Mouse (Mus musculus) MEL (cell line): Measurements from ENCODE around the gene Pcsk5. TPM values are rescaled to one million over a fixed set of nuclear protein-coding genes. Genes with fewer than 3 reads are reported as not detected.

Experiments
- DNase-seq: peaks from one replicate; pipeline ENCODE4 v3.0.0; 2011; ENCODE audit warnings: low read depth, low spot score
- H3K27ac ChIP-seq: 2 replicates; pipeline ENCODE4 v1.5.1; 2012; ENCODE audit warnings: low read depth, mild to moderate bottlenecking, control low read depth, low read length, moderate library complexity; ENCODE audit not compliant: control insufficient read depth
- H3K27me3 ChIP-seq, 2 experiments: fragments of 150-350 bp in 1 of 2; sonication (generic) in 1 of 2; 2 replicates each; pipeline ENCODE4 v1.6.1; 2012; ENCODE audit warnings: low read length in 2 of 2, mild to moderate bottlenecking in 2 of 2, improper control_type of control experiment in 1 of 2, moderate library complexity in 1 of 2; ENCODE audit not compliant: insufficient read depth in 2 of 2, control insufficient read depth in 1 of 2
- H3K36me3 ChIP-seq, 2 experiments: 2 replicates each; pipeline ENCODE4 v1.6.1; 2012 to 2014; ENCODE audit warnings: low read length in 2 of 2, improper control_type of control experiment in 1 of 2, inconsistent platforms in 1 of 2, mild to moderate bottlenecking in 1 of 2; ENCODE audit not compliant: insufficient read depth in 2 of 2, control insufficient read depth in 1 of 2
- H3K4me1 ChIP-seq, 2 experiments: fragments of 150-350 bp in 1 of 2; sonication (generic) in 1 of 2; 2 replicates each; pipeline ENCODE4 v1.6.1; 2012; ENCODE audit warnings: low read length in 2 of 2, improper control_type of control experiment in 1 of 2, mild to moderate bottlenecking in 1 of 2; ENCODE audit not compliant: insufficient read depth in 2 of 2, control insufficient read depth in 1 of 2
- H3K4me3 ChIP-seq, 2 experiments: fragments of 150-350 bp in 1 of 2; sonication (generic) in 1 of 2; 2 replicates each; pipeline ENCODE4 v1.5.1; 2012; ENCODE audit warnings: low read depth in 2 of 2, low read length in 2 of 2, mild to moderate bottlenecking in 2 of 2, moderate library complexity in 2 of 2, control low read depth in 1 of 2, improper control_type of control experiment in 1 of 2; ENCODE audit not compliant: control insufficient read depth in 1 of 2, insufficient read depth in 1 of 2
- H3K79me2 ChIP-seq: 2 replicates; pipeline ENCODE4 v1.6.1; 2012; ENCODE audit warnings: mild to moderate bottlenecking, low read length, moderate library complexity; ENCODE audit not compliant: control insufficient read depth, poor library complexity, insufficient read depth
- H3K9ac ChIP-seq: 2 replicates; pipeline ENCODE4 v1.6.1; 2012; ENCODE audit warnings: low read depth, mild to moderate bottlenecking, control low read depth, low read length, moderate library complexity; ENCODE audit not compliant: control insufficient read depth, poor library complexity, severe bottlenecking
- H3K9me3 ChIP-seq: fragments of 150-350 bp; sonication (generic); replicated peaks from 2 replicates; pipeline ENCODE4 v1.6.1; 2012; ENCODE audit warnings: mild to moderate bottlenecking, low read length, improper control_type of control experiment, moderate library complexity; ENCODE audit not compliant: insufficient read depth
- BHLHE40 ChIP-seq: IDR thresholded peaks from 2 replicates; pipeline ENCODE4 v1.6.1; 2012; ENCODE audit warnings: low read depth, mild to moderate bottlenecking, inconsistent platforms, low read length, improper control_type of control experiment, borderline replicate concordance
- CHD1 ChIP-seq: IDR thresholded peaks from 2 replicates; pipeline ENCODE4 v1.6.1; 2012; ENCODE audit warnings: low read depth, mild to moderate bottlenecking, inconsistent platforms, low read length, improper control_type of control experiment
- EP300 ChIP-seq, 2 experiments: IDR thresholded peaks; 2 replicates each; pipeline ENCODE4 v1.6.1; 2011; ENCODE audit warnings: improper control_type of control experiment in 2 of 2, low read length in 2 of 2, low read depth in 1 of 2, mild to moderate bottlenecking in 1 of 2
- GABPA ChIP-seq: IDR thresholded peaks from 2 replicates; pipeline ENCODE4 v1.6.1; 2012; ENCODE audit warnings: low read depth, mild to moderate bottlenecking, inconsistent platforms, low read length, improper control_type of control experiment, moderate library complexity
- GATA1 ChIP-seq: IDR thresholded peaks from 2 replicates; pipeline ENCODE4 v1.6.1; 2011; ENCODE audit warnings: low read depth, low read length, improper control_type of control experiment
- JUND ChIP-seq: IDR thresholded peaks from 2 replicates; pipeline ENCODE4 v1.6.1; 2011; ENCODE audit warnings: low read depth, mild to moderate bottlenecking, improper control_type of control experiment, low read length
- KAT2A ChIP-seq: conservative IDR thresholded peaks from 2 replicates; pipeline ENCODE4 v1.6.1; 2012; ENCODE audit warnings: low read depth, low read length, improper control_type of control experiment, inconsistent platforms
- MAX ChIP-seq: IDR thresholded peaks from 2 replicates; pipeline ENCODE4 v1.6.1; 2011; ENCODE audit warnings: low read length, improper control_type of control experiment
- MEF2A ChIP-seq: IDR thresholded peaks from 2 replicates; pipeline ENCODE4 v1.6.1; 2014; ENCODE audit warnings: low read depth, mild to moderate bottlenecking, inconsistent platforms, low read length, improper control_type of control experiment; ENCODE audit not compliant: poor library complexity, insufficient replicate concordance, severe bottlenecking; ENCODE audit errors: extremely low read depth
- MXI1 ChIP-seq: IDR thresholded peaks from 2 replicates; pipeline ENCODE4 v1.6.1; 2011; ENCODE audit warnings: mild to moderate bottlenecking, low read depth, low read length, improper control_type of control experiment
- MYC ChIP-seq: IDR thresholded peaks from 2 replicates; pipeline ENCODE4 v1.6.1; 2011; ENCODE audit warnings: low read depth, mild to moderate bottlenecking, low read length, improper control_type of control experiment, moderate library complexity
- NRF1 ChIP-seq: IDR thresholded peaks from 2 replicates; pipeline ENCODE4 v1.6.1; 2014; ENCODE audit warnings: low read depth, mild to moderate bottlenecking, inconsistent platforms, low read length, improper control_type of control experiment, moderate library complexity; ENCODE audit not compliant: poor library complexity, insufficient read depth, severe bottlenecking
- POLR2A ChIP-seq, 2 experiments: IDR thresholded peaks; 2 replicates each; pipeline ENCODE4 v1.6.1; 2011 to 2012; ENCODE audit warnings: low read length in 2 of 2, mild to moderate bottlenecking in 2 of 2, control low read depth in 1 of 2, improper control_type of control experiment in 1 of 2, low read depth in 1 of 2, moderate library complexity in 1 of 2; ENCODE audit not compliant: control insufficient read depth in 1 of 2, insufficient read depth in 1 of 2, poor library complexity in 1 of 2
- POLR2AphosphoS2 ChIP-seq: IDR thresholded peaks from 2 replicates; pipeline ENCODE4 v1.6.1; 2011; ENCODE audit warnings: low read length, improper control_type of control experiment
- POLR2AphosphoS5 ChIP-seq: IDR thresholded peaks from 2 replicates; pipeline ENCODE4 v1.6.1; 2012; ENCODE audit warnings: low read depth, borderline replicate concordance, mild to moderate bottlenecking, inconsistent platforms, low read length, moderate library complexity, mixed read lengths
- RAD21 ChIP-seq: IDR thresholded peaks from 2 replicates; pipeline ENCODE4 v1.6.1; 2011; ENCODE audit warnings: mild to moderate bottlenecking, low read depth, low read length, improper control_type of control experiment
- RCOR1 ChIP-seq: IDR thresholded peaks from 2 replicates; pipeline ENCODE4 v1.6.1; 2012; ENCODE audit warnings: low read depth, mild to moderate bottlenecking, inconsistent platforms, low read length, improper control_type of control experiment
- SIN3A ChIP-seq: IDR thresholded peaks from 2 replicates; pipeline ENCODE4 v1.6.1; 2012; ENCODE audit warnings: low read length, improper control_type of control experiment, inconsistent platforms
- TBP ChIP-seq: IDR thresholded peaks from 2 replicates; pipeline ENCODE4 v1.8.0; 2011; ENCODE audit warnings: low read depth, low read length, improper control_type of control experiment
- USF1 ChIP-seq: IDR thresholded peaks from 2 replicates; pipeline ENCODE4 v1.6.1; 2014; ENCODE audit warnings: low read depth, mild to moderate bottlenecking, inconsistent platforms, low read length, improper control_type of control experiment, moderate library complexity
- USF2 ChIP-seq, 2 experiments: IDR thresholded peaks; 2 replicates each; pipeline ENCODE4 v1.6.1; 2011 to 2012; ENCODE audit warnings: improper control_type of control experiment in 2 of 2, low read length in 2 of 2, borderline replicate concordance in 1 of 2, inconsistent platforms in 1 of 2, low read depth in 1 of 2, mild to moderate bottlenecking in 1 of 2; ENCODE audit not compliant: insufficient read depth in 1 of 2
- ZC3H11A ChIP-seq: IDR thresholded peaks from 2 replicates; pipeline ENCODE4 v1.6.1; 2012; ENCODE audit warnings: low read depth, mild to moderate bottlenecking, inconsistent platforms, low read length, improper control_type of control experiment
- polyA plus RNA-seq, 2 experiments: library from polyadenylated mRNA; stranded (reverse) in 1 of 2; unstranded in 1 of 2; fragments of >175 nt in 1 of 2; fragments of >200 nt in 1 of 2; gene quantifications; 2 replicates each; pipeline versions ENCODE4 v1.2.1 to v1.2.4; 2012; ENCODE audit warnings: low replicate concordance in 2 of 2, low read depth in 1 of 2; ENCODE audit not compliant: insufficient read length in 2 of 2, insufficient read depth in 1 of 2, missing spikeins in 1 of 2
- total RNA-seq: library from RNA; depleted of rRNA; stranded (reverse); fragments of 300-350 nt; gene quantifications from 2 replicates; pipeline ENCODE4 v1.2.3, GENCODE M21; 2012

Gene Pcsk5
- total and polyA plus RNA-seq, 3 experiments, result not detected

DNA sequence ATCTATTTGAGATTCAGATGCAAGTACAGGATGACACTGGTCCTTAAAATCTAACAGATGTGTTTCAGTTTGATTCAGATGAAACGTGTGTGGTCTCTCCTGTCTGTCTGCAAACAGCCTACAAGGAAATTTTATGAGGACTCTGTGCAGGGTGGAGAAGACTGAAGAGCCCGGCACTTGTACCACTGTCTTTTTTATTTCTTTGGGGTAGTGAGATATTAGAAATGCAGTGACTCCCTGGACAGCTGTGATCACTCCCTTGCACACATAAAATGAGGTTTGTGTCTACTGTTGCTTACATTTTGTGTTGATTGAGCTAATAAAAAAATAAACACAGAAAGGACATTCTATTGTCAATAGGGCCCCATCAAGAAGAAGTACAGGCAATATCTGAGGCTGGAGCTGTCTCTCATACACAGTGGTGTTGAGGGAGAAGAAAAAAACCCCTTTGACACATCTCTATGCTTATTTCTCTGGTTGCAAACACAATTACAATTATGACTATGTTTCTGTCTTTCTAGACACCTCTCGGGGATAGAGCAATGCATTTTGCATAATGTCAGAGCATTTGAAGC lies 29.0 kb upstream of the Pcsk5 start:
- Histone ChIP-seq H3K4me3 (no peak overlapping the region), H3K79me2 (no peaks in the 10 kb centered on the region), H3K9me3 (no peaks in the 10 kb centered on the region), H3K4me1 (no peaks in the 10 kb centered on the region), H3K27me3 (no peaks in the 10 kb centered on the region), H3K36me3 (no peaks in the 10 kb centered on the region), H3K27ac (no peak overlapping the region), H3K9ac (no peak overlapping the region)
- TF ChIP-seq RCOR1, result no peak
- no peak for TF ChIP-seq POLR2AphosphoS5
- TF ChIP-seq TBP, result no peak
- TF ChIP-seq GABPA, result no peak
- TF ChIP-seq KAT2A, result no peak
- TF ChIP-seq MAX, result no peak
- TF ChIP-seq USF2 (IDR thresholded peaks at IDR 0.05; ENCODE audit: borderline replicate concordance in 1 of 2, insufficient read depth in 1 of 2, low read depth in 1 of 2, low read length in 2 of 2), result no peak
- no peak for TF ChIP-seq SIN3A
- TF ChIP-seq USF1, result no peak
- TF ChIP-seq RAD21, result no peak
- no peak for TF ChIP-seq GATA1
- no peak for TF ChIP-seq MYC
- no peak for TF ChIP-seq POLR2A (IDR thresholded peaks at IDR 0.05; ENCODE audit: control insufficient read depth in 1 of 2, insufficient read depth in 1 of 2, low read depth in 1 of 2, low read length in 2 of 2, poor library complexity in 1 of 2)
- no peak for TF ChIP-seq POLR2AphosphoS2
- no peak for TF ChIP-seq BHLHE40
- TF ChIP-seq JUND, result no peak
- no peak for DNase-seq

DNA sequence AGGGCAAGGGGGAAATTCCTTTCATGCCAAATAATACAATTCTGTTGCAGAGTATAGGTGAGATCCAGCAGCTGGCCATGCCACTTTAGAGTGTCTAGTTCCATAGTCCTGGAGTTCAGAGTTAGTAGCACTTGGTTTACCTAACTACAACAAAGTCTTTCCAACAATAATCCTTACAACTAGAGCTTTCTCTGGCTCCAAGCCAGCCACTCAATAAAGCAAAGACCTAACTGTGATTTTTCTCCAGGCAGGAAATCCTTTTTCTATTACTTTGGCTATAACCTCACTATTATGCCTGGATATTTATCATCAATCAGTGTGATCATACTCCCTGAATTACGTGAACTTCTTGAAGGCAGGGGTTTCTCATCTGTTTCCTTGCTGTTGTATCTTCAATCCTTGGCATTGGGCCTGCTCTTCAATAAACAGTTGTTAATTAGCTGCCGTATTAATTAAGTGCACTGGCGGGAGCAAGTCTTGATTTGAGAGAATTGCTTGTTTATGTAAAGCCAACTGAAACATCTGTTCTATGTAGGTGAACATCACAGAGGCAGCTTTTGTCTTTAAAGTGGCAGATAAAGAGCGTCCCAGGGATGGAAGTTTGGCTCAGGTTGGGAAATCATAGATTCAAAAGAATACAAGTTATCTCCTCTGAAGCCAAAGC lies 23.1 kb upstream of the Pcsk5 start:
- Histone ChIP-seq H3K4me1 (no peaks in the 10 kb centered on the region), H3K36me3 (no peaks in the 10 kb centered on the region), H3K79me2 (no peaks in the 10 kb centered on the region), H3K9me3 (no peaks in the 10 kb centered on the region), H3K4me3 (no peak overlapping the region), H3K27ac (no peak overlapping the region), H3K27me3 (no peaks in the 10 kb centered on the region), H3K9ac (no peak overlapping the region)
- DNase-seq, result no peak
- TF ChIP-seq MEF2A (no peak), EP300 (IDR thresholded peaks at IDR 0.05; ENCODE audit: low read depth in 1 of 2, low read length in 2 of 2) (no peak), CHD1 (no peak), ZC3H11A (no peak), POLR2AphosphoS5 (no peak), KAT2A (no peak), RCOR1 (no peak), MXI1 (no peak), POLR2A (IDR thresholded peaks at IDR 0.05; ENCODE audit: control insufficient read depth in 1 of 2, insufficient read depth in 1 of 2, low read depth in 1 of 2, low read length in 2 of 2, poor library complexity in 1 of 2) (no peak), NRF1 (no peak), USF1 (no peak)
